Mouse (Mus musculus): ENCODE measurements around the gene Mapkapk2.

Gene Mapkapk2

DNA sequence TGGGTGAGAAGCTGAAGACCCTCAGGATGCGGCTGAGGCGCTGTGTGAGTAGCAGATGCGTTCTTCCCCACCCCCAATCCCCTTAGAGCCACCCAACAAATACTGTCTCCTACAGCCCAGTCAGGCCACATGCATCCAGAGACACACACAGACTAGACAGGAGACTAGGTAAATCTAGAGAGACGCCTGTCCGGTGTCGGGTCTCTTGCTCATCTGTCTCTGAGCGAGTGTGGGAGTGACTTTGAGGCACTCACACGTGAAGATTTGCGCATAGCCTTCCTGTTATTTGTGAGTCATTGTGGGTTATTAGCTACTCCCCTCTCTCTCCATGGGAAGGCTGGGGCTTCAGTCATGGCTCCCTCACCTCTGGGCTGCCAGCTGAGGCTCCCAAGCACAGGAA lies 76.2 kb downstream of the Mapkapk2 start:
- DNase-seq (ENCODE audit: low read depth, low spot score): no peak

DNA sequence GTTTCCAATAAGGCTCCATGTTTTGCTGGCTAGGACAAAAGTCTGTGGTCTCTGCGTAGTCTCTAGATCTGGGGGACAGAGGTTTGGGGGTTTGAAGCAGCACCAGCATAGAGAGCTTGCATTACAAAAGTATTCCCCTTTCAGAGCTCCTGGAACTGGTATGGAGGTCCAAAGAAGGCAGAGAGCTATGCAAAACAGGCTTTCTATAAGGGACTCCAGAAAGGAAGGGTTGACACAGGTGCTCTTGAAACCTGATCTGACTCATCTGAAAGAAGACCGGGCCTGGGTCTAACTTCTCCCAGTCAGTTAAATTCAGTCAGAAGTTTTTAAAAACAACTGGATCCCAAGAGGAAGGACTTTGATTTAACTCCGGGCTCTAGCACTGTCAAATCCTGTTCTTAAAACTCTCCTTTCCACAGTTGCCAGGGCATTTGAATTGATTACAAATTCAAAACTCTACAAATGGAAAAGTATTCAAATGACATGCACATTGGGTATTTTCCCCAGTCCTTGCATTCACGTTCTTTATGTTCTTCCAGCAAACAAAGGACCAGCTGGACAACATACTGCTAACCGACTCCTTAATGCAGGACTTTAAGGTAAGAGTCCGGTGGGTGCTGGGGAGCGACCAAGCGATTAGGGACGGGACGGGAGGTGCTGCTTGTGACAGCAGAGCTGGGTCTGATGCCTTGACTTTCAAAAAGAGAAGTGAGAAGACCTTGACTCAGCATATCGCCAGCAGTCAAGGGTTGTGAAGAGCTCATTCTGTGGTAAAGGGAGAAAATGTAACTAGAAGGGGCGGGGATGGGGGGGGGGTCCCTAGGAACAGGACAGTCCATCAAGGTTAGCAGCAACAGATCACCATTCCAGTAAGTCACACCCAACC lies 77.0 kb downstream of the Mapkapk2 start:
- DNase-seq (ENCODE audit: low read depth, low spot score): no peak

DNA sequence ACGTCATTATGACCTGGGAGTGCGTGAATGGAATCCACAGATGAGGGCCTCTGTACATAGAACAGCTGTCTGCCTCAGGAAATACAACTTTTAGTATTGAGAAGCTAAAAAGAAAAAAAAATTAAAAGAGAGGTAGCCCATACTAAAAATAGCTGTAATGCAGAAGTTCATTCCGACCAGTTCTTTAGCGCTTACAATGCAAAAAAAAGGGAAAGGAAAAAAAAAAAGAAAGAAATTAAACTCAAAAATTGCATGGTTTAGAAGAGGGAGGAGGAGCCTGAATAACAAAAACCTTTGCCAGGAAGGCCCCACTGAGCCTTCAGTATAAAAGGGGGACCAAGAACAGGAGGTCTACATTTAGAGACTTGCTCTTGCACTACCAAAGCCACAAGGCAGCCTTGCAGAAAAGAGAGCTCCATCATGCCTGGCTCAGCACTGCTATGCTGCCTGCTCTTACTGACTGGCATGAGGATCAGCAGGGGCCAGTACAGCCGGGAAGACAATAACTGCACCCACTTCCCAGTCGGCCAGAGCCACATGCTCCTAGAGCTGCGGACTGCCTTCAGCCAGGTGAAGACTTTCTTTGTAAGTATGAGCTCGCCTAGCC lies 78.0 kb downstream of the Mapkapk2 start, which contains the start of gene Il10:
TSS of gene Il10 (plus strand) at position 354 of the 607 bp plus-strand sequence.
- DNase-seq (ENCODE audit: low read depth, low spot score): no peak

DNA sequence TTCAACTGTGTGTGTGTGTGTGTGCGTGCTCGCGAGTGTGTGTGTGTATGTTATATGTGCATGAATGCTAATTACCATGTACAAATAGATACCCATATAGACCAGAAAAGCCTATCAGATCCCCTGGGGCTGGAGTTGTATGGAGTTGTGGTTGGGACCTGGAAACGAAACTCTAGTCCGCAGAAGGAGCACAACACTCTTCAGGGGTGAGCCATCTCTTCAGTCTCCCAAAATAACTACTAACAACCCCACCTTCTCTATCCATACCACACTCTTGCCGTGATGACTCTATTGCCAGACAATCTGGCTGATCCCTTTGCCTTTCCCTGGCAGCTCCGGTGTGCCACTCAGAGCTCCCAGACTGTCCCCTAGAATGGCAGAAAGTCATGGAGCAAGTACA lies 81.7 kb downstream of the Mapkapk2 start:
- no peak for DNase-seq (ENCODE audit: low read depth, low spot score)

DNA sequence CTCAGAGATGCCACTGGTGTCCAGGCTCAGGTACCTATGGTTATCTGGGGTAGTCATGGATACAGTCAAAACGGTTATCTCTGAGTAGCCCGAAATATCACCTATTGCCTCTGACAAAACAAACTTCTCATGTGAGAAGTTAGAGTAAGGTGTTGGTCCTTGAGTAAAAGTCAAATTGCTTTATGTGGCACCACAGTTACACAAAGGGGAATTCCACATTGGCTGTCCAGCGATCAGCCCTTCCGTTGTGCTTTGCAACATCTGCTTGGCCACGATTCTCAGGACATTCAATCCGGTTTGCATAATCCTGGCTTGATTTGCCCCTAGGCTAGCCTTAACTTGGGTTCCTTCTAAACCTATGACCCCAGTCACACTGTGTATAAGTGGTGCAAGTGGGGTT lies 82.3 kb downstream of the Mapkapk2 start:
- DNase-seq (ENCODE audit: low read depth, low spot score): no peak

DNA sequence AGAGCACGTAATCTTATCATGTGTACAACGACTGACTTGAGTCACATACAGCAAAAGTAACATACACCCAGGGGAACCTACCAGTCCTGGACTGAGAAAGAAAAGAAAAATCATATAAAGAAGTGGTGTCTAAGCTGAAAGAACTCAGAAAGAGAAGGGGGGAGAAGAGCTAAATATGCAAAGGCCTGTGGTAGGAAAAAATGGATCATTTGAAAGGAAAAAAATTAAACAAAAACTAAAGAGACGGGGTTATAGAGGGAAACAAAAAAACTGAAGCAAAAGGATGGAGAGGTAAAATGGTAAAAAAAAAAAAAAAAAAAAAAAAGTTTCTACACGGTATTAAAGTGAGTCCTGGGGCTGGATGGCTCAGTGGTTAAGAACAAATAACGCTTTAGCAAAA lies 83.7 kb downstream of the Mapkapk2 start:
- no peak for DNase-seq (ENCODE audit: low read depth, low spot score)

DNA sequence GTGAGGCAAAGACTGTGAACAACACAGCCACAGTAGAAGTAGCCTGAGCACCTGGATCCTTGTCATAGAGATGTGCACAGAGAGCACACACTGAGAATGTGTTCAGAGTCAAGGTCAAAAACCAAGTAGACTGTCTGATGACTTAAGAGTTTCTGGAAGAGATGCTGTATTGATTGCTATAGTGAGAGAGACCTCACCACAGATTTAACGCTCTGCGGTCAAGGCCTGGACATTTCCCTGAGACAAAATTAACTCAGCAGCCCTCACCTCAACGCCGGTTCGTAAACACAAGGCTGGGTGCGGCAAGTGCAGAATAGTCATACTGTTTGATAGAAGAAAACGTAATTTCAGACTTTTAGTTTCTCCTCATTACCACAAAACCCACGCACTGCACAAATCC lies 85.1 kb downstream of the Mapkapk2 start:
- no peak for DNase-seq (ENCODE audit: low read depth, low spot score)

DNA sequence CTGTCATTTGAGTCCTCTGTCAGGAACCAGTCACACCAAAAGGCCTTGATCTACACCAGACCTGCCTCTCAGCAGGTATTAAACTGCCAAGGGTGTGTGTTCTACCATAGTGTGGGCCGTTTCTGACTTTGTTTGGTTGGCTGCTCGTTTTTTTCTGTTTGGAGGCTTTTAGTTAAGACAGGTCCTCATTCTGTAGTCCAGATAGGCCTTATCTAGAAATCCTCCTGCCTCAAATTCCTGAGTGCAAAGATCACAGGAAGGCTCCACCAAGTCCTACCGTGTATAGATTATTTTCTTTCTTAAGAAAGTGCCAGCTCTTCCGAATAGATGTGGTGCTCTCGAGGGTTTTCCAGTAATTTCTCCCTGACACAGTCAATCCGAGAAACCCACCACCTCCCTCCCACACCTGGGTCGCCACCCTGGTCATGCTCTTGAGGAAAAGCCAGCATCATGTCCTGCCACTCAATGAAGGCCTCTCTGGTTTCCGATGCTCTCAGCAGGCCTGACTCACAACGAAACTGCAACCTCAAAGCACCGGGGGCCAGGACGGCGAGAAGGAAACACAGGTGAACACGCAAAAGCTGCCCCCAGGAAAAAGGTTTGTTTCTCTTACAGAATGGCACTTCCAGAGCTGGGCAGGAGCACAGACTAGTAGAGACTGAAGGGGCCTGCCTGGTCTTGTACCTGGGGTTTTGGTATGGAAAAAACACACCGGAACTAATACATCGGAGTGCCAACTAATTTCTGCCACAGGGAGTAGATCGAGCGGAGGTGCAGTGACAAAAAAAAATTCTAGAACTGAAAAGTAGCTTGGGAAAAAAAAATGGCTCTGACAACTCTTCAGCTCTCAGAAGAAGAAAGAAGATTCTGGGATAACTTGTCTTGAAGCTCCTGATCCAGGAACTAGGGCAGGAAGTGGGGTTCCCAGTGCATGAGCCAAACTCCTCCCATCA lies 87.1 kb downstream of the Mapkapk2 start:
- no peak for DNase-seq (ENCODE audit: low read depth, low spot score)

DNA sequence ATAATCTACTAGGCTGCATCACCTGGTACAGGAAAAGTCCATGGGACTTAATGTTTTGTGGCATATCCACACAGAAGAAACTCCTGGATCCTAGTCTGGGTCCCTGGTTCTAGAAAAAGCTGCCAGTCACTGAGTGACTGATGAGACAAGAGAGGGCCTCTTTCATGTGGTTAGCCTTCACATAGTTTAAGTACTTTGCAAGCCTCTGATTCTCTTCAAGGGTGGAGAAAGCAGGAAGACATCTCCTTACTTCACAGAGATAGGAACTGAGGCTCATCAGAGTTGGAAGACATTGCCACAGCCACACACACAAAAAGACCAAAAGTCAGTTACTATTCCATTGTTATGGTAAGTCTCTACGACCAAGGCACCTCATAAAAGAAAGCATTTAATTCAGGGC lies 91.6 kb downstream of the Mapkapk2 start:
- no peak for DNase-seq (ENCODE audit: low read depth, low spot score)

Measured in skeletal muscle tissue, adult 2 months (tissue).